Mouse (Mus musculus): ENCODE data around the gene Cdh4.

GRCm38 (mm10) chr2:179600347-179600746, 158.1 kb downstream of the Cdh4 start:
- TF ChIP-seq CTCF (IDR thresholded peaks at IDR 0.05; ENCODE audit: low read depth, low read length) (no peak), GATA2 (IDR thresholded peaks at IDR 0.05; ENCODE audit: borderline replicate concordance, low read depth, low read length) (no peak), GATA1 (IDR thresholded peaks at IDR 0.05; ENCODE audit: borderline replicate concordance, low read length) (no peak)
